Mouse (Mus musculus) spleen, adult 2 months (tissue): Measurements from ENCODE around the gene Mrps35. TPM values are rescaled to one million over a fixed set of nuclear protein-coding genes. Genes with fewer than 3 reads are reported as not detected.

Source experiments
- DNase-seq, 2 experiments: peaks; one replicate each; pipeline versions ENCODE4 v3.0.0 to v3.0.0-alpha.2; 2012 to 2021; ENCODE audit warnings: low spot score in 2 of 2, low read depth in 1 of 2
- H3K27ac ChIP-seq: fragments of 200-500 bp; 2 replicates; pipeline ENCODE4 v1.5.1; 2012; ENCODE audit warnings: low read length, inconsistent platforms; ENCODE audit not compliant: insufficient read depth
- H3K27me3 ChIP-seq: fragments of 200-500 bp; 2 replicates; pipeline ENCODE4 v1.6.1; 2012; ENCODE audit warnings: mild to moderate bottlenecking, moderate library complexity, low read length, inconsistent platforms; ENCODE audit not compliant: control insufficient read depth, insufficient read depth
- H3K36me3 ChIP-seq: fragments of 200-500 bp; 2 replicates; pipeline ENCODE4 v1.6.1; 2012; ENCODE audit warnings: mild to moderate bottlenecking, low read length, inconsistent platforms; ENCODE audit not compliant: control insufficient read depth, insufficient read depth
- H3K4me1 ChIP-seq: fragments of 200-500 bp; 2 replicates; pipeline ENCODE4 v1.6.1; 2011; ENCODE audit warnings: inconsistent platforms; ENCODE audit not compliant: control insufficient read depth, insufficient read depth, insufficient read length
- H3K4me3 ChIP-seq: fragments of 200-500 bp; 2 replicates; pipeline ENCODE4 v1.5.1; 2011; ENCODE audit warnings: mild to moderate bottlenecking, inconsistent platforms; ENCODE audit not compliant: insufficient read depth, insufficient read length; ENCODE audit errors: extremely low read depth
- CTCF ChIP-seq: fragments of 200-500 bp; IDR thresholded peaks from 2 replicates; pipeline ENCODE4 v1.5.1; 2011; ENCODE audit warnings: mild to moderate bottlenecking, inconsistent platforms; ENCODE audit not compliant: insufficient read depth, insufficient read length, insufficient replicate concordance; ENCODE audit errors: extremely low read depth
- POLR2A ChIP-seq: fragments of 200-500 bp; IDR thresholded peaks from 2 replicates; pipeline ENCODE4 v1.6.1; 2011; ENCODE audit warnings: low read depth, low read length, inconsistent platforms
- WGBS: fragments of 180-500 bp; shearing (Covaris S2); methylation state at CpG from one replicate; pipeline ENCODE4 v1.1.7; 2018; 5-methylcytosine and 5-hydroxymethylcytosine counted together
- polyA plus RNA-seq: library from polyadenylated mRNA; depleted of rRNA; stranded (reverse); fragments of >200 nt; gene quantifications from 2 replicates; pipeline ENCODE4 v1.2.3, GENCODE M21; 2012; rRNA removed

The Mrps35 gene
- polyA plus RNA-seq, 1 experiment: 4.1 TPM

DNA sequence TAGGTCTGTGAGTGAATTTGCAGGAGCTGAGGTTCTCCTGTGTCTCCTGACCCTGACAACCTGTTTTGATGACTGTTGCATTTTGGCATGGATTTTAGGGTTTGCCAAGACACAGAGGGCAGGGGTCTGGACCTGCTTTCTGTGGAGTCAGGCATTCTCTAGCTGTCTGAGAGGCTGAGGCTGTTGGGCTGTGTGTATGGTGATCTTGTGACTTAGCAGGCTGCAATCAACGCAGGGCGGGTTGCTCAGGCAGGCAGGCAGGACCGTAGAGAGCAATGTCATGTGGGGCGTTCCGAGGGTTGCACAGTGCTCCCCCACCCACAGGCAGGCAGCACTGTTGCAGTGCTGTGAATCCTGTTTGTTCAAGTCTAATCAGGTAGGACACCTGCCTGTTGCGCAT lies 64.2 kb downstream of the Mrps35 start:
- 97% methylated on average over 6 of the region's 6 CpGs for WGBS
- Histone ChIP-seq H3K4me1 (0 out of 2 replicates have a peak, but pooled peaks cover 2% of the 10 kb centered on the region), H3K36me3 (peaks cover 20% of the 10 kb centered on the region), H3K27ac (no peak overlapping the region), H3K4me3 (no peak overlapping the region), H3K27me3 (no peaks in the 10 kb centered on the region)
- TF ChIP-seq POLR2A (no peak), CTCF (no peak)
- no peak for DNase-seq

- Histone ChIP-seq H3K27ac (no peak overlapping the region), H3K4me3 (no peak overlapping the region), H3K4me1 (no peaks in the 10 kb centered on the region), H3K36me3 (peaks cover 21% of the 10 kb centered on the region), H3K27me3 (no peaks in the 10 kb centered on the region)
- no peak for DNase-seq
- no peak for TF ChIP-seq POLR2A
- no peak for TF ChIP-seq CTCF
- WGBS: 94% methylated on average over 7 of the region's 7 CpGs
These were observed 66.7 kb downstream of the Mrps35 start for GRCm38 (mm10) chr6:147109283-147109682.

DNA sequence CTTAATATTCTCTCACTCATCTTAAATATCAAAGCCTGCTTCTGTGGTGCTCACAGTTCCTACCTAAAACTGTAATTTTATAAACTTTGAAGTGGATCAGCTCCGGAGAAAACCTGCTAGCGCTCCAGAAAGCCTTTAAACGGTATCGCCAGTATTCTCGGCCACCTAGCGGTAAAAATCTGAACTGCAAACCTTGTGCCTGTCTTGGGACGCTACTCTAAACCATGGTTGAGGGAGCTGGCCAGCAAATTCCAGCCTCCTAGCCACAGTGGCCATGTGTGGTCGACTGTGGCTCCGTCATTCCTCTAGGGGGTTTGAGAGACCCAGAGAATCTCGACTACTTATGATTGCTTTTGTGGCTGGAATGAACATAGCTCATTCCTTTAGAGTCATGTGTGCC lies 74.0 kb downstream of the Mrps35 start:
- DNase-seq: peak in 1 of 2 experiments; percentile 72
- Histone ChIP-seq H3K27me3 (no peaks in the 10 kb centered on the region), H3K27ac (no peak overlapping the region), H3K4me3 (no peak overlapping the region), H3K36me3 (0 out of 2 replicates have a peak, but pooled peaks cover 4% of the 10 kb centered on the region), H3K4me1 (no peaks in the 10 kb centered on the region)
- TF ChIP-seq CTCF (peak; percentile 55; the same call in 1 of the 2 replicates), POLR2A (no peak)
- 17% methylated on average over 10 of the region's 10 CpGs for WGBS

- H3K27me3 ChIP-seq: no peaks in the 10 kb centered on the region
- DNase-seq: no peak
- H3K36me3 ChIP-seq: 0 out of 2 replicates have a peak, but pooled peaks cover under 1% of the 10 kb centered on the region
- 93% methylated on average over 7 of the region's 7 CpGs for WGBS
- H3K4me1 ChIP-seq: no peaks in the 10 kb centered on the region
- H3K27ac ChIP-seq: no peak overlapping the region
- H3K4me3 ChIP-seq: no peak overlapping the region
- TF ChIP-seq POLR2A (no peak), CTCF (no peak)
These were observed 75.2 kb downstream of the Mrps35 start for GRCm38 (mm10) chr6:147117764-147118163.

GRCm38 (mm10) chr6:147118190-147118589 lies 75.6 kb downstream of the Mrps35 start:
- Histone ChIP-seq H3K4me1 (no peaks in the 10 kb centered on the region), H3K36me3 (no peaks in the 10 kb centered on the region), H3K27me3 (no peaks in the 10 kb centered on the region), H3K27ac (no peak overlapping the region), H3K4me3 (no peak overlapping the region)
- DNase-seq: no peak
- WGBS: 87% methylated on average over 3 of the region's 3 CpGs
- TF ChIP-seq POLR2A (no peak), CTCF (no peak)

- DNase-seq: no peak
- Histone ChIP-seq H3K4me3 (no peak overlapping the region), H3K36me3 (no peaks in the 10 kb centered on the region), H3K27ac (no peak overlapping the region), H3K4me1 (no peaks in the 10 kb centered on the region), H3K27me3 (no peaks in the 10 kb centered on the region)
- 30% methylated on average over 6 of the region's 6 CpGs for WGBS
- no peak for TF ChIP-seq POLR2A
- no peak for TF ChIP-seq CTCF
These were observed 78.8 kb downstream of the Mrps35 start for GRCm38 (mm10) chr6:147121320-147121719.

Other genes starting within 250 kb of the Mrps35 start
- 1.4 TPM in 2 replicates for gene Arntl2, start 246.7 kb upstream of the Mrps35 start, polyA plus RNA-seq
- gene Smco2, start 192.7 kb upstream of the Mrps35 start, polyA plus RNA-seq: not detected in 2 replicates
- 5.3 and 5.4 TPM in 2 replicates for gene Ppfibp1, start 154.3 kb upstream of the Mrps35 start, polyA plus RNA-seq
- gene 1700034J05Rik, start 88.3 kb upstream of the Mrps35 start, polyA plus RNA-seq: not detected in 2 replicates
- gene Rep15, start 10.2 kb upstream of the Mrps35 start, polyA plus RNA-seq: 0.11 and 0.21 TPM in 2 replicates
- 0.42 and 0.61 TPM in 2 replicates for gene Mansc4, start 44.3 kb downstream of the Mrps35 start, polyA plus RNA-seq
- gene Klhl42, start 48.6 kb downstream of the Mrps35 start, polyA plus RNA-seq: 14.3 and 21.0 TPM in 2 replicates
- gene Pthlh, start 221.4 kb downstream of the Mrps35 start, polyA plus RNA-seq: 1.3 TPM in 2 replicates